Mouse (Mus musculus): ENCODE results near the gene Sft2d1.

The Sft2d1 gene

DNA sequence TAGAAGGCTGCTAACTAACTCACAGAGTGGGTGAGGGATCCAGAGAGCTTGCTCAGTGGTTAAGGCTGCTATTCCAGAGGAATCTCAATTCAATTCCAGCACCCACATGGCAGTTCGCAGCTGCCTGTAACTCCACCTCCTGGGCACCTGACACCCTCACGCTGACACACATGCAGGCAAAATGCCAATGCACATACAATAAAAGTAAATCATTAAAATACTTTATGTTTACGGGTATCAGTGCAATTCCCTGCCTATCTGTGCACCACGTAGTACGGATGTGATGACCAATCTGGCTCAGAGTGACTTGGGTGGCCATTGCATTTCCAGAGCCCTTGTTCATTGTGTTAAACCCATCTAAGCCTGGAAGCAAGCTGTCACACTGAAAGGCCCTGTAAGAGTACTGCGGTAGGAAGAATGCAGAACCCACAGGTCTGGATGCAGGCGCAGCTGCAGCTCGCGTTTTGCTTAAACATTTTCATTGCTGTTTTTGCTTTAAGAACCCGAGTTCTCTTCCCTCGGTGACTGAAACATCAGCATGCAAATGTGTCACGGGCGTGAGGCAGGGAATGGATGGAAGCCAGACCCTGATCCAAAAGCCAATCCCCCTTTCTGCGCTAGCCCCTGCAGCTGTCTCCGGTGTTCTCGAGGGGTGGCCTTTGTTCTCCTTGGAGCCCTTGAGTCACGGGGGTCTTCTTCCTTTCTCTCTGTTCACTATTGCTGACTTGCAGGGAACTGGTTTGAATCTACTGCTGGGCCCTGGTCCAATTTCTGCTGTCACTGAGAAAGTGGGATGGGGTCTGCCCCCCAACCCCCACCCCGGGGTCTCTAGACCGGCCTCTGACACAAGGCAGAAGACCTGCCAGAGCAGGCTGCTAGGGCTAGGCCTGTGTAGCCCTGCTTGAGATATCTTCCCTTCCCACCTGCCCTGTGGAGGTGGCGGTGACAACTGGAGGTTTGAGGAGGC lies 56.9 kb downstream of the Sft2d1 start:
- no peak for DNase-seq

DNA sequence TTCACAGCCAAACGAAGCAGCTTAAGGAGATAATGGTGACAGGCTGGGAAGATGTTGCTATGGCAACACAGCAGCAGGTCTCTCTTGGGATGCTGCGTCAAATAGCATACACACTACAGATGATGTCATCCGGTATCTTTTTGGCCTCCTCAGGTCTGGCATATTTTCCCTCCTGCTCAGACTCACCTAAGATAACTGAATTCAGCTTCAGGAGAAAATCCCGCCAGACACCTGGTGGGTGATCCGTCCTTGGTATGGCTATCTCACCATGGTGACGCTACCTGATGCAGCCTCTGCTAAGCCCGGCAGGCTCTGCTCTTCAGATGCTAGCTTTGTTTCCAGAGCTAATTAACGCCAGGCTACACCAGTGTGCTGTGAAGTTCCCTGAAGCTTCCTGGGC lies 57.7 kb downstream of the Sft2d1 start:
- DNase-seq, result no peak

DNA sequence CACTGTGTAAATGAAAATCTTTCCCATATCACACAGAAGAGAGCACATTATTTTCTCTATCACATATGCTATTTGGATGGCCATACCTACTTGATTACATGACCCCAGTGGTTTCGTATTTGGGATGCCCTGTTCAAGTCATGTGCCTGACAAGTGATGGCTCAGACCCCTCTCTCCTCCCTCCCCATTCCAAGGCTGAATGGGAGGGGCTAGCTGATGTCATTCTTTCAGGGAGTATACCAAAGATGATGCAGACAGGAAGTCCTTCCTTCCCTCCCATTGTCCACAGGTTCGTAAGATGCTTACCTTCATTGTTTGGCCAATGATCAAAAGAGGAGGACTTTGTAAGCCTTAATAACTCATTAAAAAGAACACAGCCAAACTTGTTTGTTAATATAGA lies 58.3 kb downstream of the Sft2d1 start:
- no peak for DNase-seq

DNA sequence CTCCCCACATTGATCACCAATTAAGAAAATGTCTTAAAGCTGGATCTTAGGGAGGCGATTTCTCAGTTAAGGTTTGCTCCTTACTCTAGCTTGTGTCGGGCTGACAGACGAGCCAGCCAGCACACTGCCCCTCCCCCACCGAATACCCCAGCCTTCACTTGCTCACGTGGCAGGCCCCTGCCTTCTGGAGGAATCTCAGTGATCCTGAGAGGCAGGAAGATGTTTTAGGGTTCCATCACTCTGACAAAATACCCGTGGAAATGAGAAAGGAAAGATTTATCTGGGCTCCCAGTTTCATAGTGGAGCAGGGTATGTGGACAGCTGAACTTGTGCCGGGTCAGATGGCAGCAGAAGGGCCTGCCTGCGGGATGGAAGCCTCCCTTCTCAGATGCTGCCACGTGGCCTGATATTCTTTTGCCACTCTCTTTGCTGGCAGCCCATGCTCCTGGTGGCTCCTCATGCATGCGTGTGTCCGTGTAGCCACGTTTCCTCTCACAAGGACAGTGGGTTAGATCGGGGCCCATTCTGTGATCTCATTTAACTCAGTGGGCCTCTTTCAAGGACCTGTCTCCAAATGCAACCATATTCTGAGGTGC lies 59.8 kb downstream of the Sft2d1 start:
- DNase-seq, result no peak

DNA sequence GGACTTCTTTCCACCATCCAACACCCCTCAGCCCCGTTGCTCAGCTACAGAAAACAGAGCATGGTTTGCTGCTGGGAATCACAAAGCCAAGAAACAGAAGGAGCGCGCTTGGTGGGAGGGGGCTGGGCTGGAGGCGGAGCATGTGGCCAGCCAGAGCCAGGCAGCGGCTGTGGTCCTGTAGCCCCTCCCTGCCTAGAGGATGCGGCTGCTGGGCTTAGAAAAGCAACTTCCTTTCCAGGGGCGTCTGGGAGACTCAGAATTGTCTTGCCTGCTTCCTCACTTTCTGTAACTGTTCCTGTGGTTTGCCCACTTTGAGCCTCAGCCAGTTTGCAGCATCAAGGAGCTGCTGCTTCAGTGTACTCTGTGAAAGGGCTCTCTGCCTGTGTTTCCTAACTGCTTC lies 60.9 kb downstream of the Sft2d1 start:
- peak; percentile 69 for DNase-seq

DNA sequence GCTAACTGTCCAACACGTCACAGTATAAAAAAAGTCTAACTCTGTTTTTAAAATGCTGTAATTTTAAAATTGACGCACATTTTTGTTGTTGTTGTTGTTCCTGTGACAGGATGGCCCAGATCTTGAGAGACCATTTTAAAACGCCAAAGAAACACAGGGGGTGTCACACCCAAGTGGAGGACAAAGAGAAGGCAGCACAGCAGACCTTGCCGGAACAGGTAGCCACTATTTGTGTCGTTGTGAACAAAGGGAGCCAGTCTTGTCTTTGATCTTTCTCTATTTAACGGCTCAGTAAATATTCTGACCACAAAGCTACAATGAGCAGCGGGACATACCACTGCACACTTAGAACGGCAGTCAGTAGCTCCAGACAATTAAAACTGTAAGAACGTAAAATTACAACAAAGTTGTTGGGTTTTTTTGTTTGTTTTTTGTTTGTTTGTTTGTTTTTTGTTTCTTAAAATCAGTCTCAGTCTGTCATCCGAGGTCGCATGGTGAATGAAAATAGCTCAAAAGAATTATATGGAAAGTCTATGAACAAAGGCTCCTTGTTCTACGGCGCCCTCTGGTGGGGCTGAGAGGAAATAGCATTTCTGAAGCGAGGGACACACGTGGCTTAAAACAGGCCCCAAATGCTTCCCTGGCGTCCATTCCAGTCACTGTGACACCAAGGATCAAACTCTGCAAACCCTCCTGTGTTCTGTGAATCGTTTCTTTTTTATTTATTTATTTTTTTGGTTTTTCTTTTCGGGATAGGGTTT lies 61.6 kb downstream of the Sft2d1 start:
- DNase-seq, result peak; percentile 86

All from lung, postnatal 36 days (tissue).